Comparison of ENCODE assay signal across 12 mouse cellular contexts in the genomic region with DNA sequence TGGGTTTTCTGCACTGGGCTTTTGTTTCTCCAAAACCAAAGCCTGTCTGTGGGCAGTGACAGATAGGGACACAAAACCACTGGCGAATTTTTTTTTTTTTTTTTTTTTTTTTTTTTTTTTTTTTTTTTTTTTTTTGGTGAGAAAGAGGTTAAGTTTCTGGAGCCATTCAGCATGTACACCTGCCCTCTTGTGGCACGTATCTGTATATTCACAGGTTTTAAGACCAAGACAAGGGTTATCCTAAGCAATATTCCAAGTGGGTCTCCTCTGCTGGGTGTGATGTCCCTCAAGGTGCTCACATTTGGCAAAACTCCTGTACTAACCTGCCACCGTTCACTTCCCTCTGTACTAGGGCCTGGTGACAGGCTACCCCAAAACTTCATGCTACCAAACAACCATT. TPM values are rescaled to one million over a fixed set of nuclear protein-coding genes. Genes with fewer than 3 reads are reported as not detected.
DNase-seq lines count a peak whose midpoint lies in the region; ATAC-seq and TF ChIP-seq lines count a peak whose summit lies in the region.
"Had no signal": no experiment of that assay in that cellular context is flagged by ENCODE, and none has a peak within 500 bp of the region (broad histone marks: within the 10 kb centered on the region; RNA-seq: fewer than 3 reads in every experiment).

No protein-coding gene starts in this region.

- ATAC-seq in embryonic facial prominence, embryonic 14.5 days (ENCODE audit: low read depth): no peak
- ATAC-seq: midbrain, embryonic 13.5 days had no signal

- H3K9me3 ChIP-seq in embryonic facial prominence, embryonic 14.5 days (ENCODE audit: control insufficient read depth, low read length): no peaks in the 10 kb centered on the region
- H3K9me3 ChIP-seq: limb, embryonic 15.5 days; midbrain, embryonic 13.5 days had no signal

- H3K4me3 ChIP-seq in gastrocnemius, adult 2 months: no peak overlapping the region
- no peak overlapping the region for H3K4me3 ChIP-seq in embryonic facial prominence, embryonic 14.5 days (ENCODE audit: low read depth, low read length)
- H3K4me3 ChIP-seq: limb, embryonic 15.5 days; midbrain, embryonic 13.5 days had no signal

- H3K4me1 ChIP-seq in embryonic facial prominence, embryonic 14.5 days (ENCODE audit: control insufficient read depth, insufficient read depth, low read length): peaks cover 7% of the 10 kb centered on the region; the same call in 1 of the 2 replicates
- H3K4me1 ChIP-seq: midbrain, embryonic 13.5 days had no signal

- H3K36me3 ChIP-seq in embryonic facial prominence, embryonic 14.5 days (ENCODE audit: control insufficient read depth, insufficient read depth, low read length): no peaks in the 10 kb centered on the region
- H3K36me3 ChIP-seq: limb, embryonic 15.5 days; midbrain, embryonic 13.5 days had no signal

- H3K9ac ChIP-seq in embryonic facial prominence, embryonic 14.5 days (ENCODE audit: low read depth, low read length): no peak overlapping the region
- H3K9ac ChIP-seq: limb, embryonic 15.5 days; midbrain, embryonic 13.5 days had no signal

- DNase-seq in gastrocnemius, adult 2 months: no peak
- no peak for DNase-seq in gastrocnemius, adult 18-20 months (ENCODE audit: low spot score)
- DNase-seq in left cerebral cortex, postnatal 14 days (ENCODE audit: low spot score in 2 of 2): peak; percentile 16 to 40
- no peak for DNase-seq in left cerebral cortex, postnatal 10 days (ENCODE audit: extremely low spot score in 1 of 2, low spot score in 2 of 2)
- DNase-seq in brain, embryonic 18.5 days (ENCODE audit: low read depth, low spot score): peak; percentile 16
- DNase-seq in embryonic facial prominence, embryonic 14.5 days (ENCODE audit: low spot score): peak; percentile 68
- DNase-seq in gastrocnemius, postnatal 36 days: no peak
- DNase-seq in c-Kit-positive CD71-positive TER-119-positive erythroid progenitor cells, embryonic 14.5 days (ENCODE audit: low spot score): no peak

- no peak overlapping the region for H3K4me2 ChIP-seq in embryonic facial prominence, embryonic 14.5 days (ENCODE audit: low read depth, low read length)
- H3K4me2 ChIP-seq: limb, embryonic 15.5 days; midbrain, embryonic 13.5 days had no signal

- peak; percentile 23; the same call in 1 of the 2 replicates for TF ChIP-seq CTCF in gastrocnemius, adult 2 months (IDR thresholded peaks at IDR 0.05)

- intact Hi-C loops in gastrocnemius, adult 2 months (cut with DNase I): no loop called here
- intact Hi-C loops in left cerebral cortex, postnatal 14 days (cut with DNase I): no loop called here
- intact Hi-C loops in left cerebral cortex, postnatal 10 days (cut with DNase I): no loop called here
- intact Hi-C loops in gastrocnemius, postnatal 36 days (cut with DNase I): no loop called here

- H3K27me3 ChIP-seq in embryonic facial prominence, embryonic 14.5 days (replicated peaks; ENCODE audit: control insufficient read depth, insufficient read depth, low read length): no peaks in the 10 kb centered on the region
- H3K27me3 ChIP-seq: limb, embryonic 15.5 days; midbrain, embryonic 13.5 days had no signal

- 22% methylated on average over 3 of the region's 3 CpGs for WGBS in embryonic facial prominence, embryonic 14.5 days

- no peak overlapping the region for H3K27ac ChIP-seq in gastrocnemius, adult 2 months
- H3K27ac ChIP-seq in embryonic facial prominence, embryonic 14.5 days (replicated peaks; ENCODE audit: low read depth, low read length): no peak overlapping the region
- H3K27ac ChIP-seq: limb, embryonic 15.5 days; midbrain, embryonic 13.5 days had no signal

RNA-seq across cellular contexts. Expression of a gene that starts 30.0 kb away (rescaled TPM):
- not detected for total RNA-seq in gastrocnemius, adult 2 months (2021)
- not detected for total RNA-seq in gastrocnemius, adult 18-20 months (2021)
- not detected for total RNA-seq in left cerebral cortex, postnatal 14 days (2021)
- not detected for total RNA-seq in left cerebral cortex, postnatal 10 days (2021)
- polyA plus RNA-seq in embryonic facial prominence, embryonic 14.5 days (2014; fragmentation: Nextera tagmentation; extraction: Ambion mirVana): not detected in 2 replicates
- not detected for total RNA-seq in gastrocnemius, postnatal 36 days (2021)
- polyA plus RNA-seq: frontal cortex, adult 2 months; intestine, embryonic 14.5 days; limb, embryonic 15.5 days had no signal

Comparison
In these comparisons a context has a peak if more than half of its experiments do, and no peak if none do; other contexts are left out.
1. DNase-seq: peak in left cerebral cortex, postnatal 14 days (2 of 2), brain, embryonic 18.5 days (single experiment) and embryonic facial prominence, embryonic 14.5 days (single experiment); none in gastrocnemius, adult 2 months (single experiment), gastrocnemius, adult 18-20 months (single experiment), left cerebral cortex, postnatal 10 days (0 of 2), gastrocnemius, postnatal 36 days (0 of 2) and c-Kit-positive CD71-positive TER-119-positive erythroid progenitor cells, embryonic 14.5 days (single experiment).